Mouse (Mus musculus) cerebellum, adult 2 months (tissue): ENCODE data around the gene Adcy9.

Source experiments
- CTCF ChIP-seq: fragments of 200-500 bp; IDR thresholded peaks from 2 replicates; pipeline ENCODE4 v1.5.1; 2011; ENCODE audit warnings: low read depth, mild to moderate bottlenecking, control low read depth, low read length, moderate library complexity, borderline replicate concordance; ENCODE audit not compliant: insufficient read depth
- POLR2A ChIP-seq: fragments of 200-500 bp; IDR thresholded peaks from 2 replicates; pipeline ENCODE4 v1.6.1; 2011; ENCODE audit warnings: low read length, control low read depth, borderline replicate concordance; ENCODE audit not compliant: insufficient read depth

DNA sequence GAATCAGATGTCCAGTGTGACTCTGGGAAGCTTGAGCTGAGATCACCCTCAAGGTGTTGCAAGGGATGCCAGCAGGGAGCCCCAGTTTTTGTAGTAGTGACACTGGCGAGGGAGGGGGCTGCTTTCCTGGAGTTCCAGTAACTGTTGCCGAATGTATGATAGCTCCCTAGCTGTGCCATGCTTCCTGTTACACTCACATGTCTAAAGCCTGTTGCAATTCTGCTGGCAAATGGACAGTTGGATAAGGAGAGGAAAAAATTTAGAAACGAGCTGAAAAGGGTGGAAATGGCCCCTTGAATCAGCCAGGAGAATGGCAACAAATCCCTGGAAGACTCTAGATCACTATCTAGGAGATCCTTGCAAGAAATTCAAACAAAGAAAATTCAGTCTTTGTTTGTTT, 140.7 kb downstream of the Adcy9 start:
- no peak for TF ChIP-seq CTCF
- TF ChIP-seq POLR2A, result no peak
